In the genomic region with DNA sequence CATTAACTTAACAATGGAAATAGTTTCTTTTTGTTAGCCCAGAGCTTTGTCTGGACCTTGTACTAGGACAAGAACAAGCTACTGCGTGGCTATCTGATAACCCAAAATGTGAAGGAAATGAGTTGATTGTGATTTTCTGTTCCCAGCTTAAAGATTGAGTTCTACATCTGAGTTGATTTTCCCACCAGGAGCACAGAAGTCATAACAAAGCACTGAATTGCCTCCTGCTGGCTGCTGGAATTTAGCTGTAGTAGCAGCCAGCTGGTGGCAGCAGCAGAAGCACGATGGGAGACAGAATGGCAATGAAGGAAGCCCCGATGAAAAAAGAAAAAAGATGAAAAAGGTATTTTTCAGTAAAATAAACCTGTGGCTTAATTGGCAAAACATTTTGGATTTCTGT, we compare ENCODE assay signal across 8 mouse cellular contexts. TPM values are rescaled to one million over a fixed set of nuclear protein-coding genes. Genes with fewer than 3 reads are reported as not detected.
A peak's percentile ranks its signal among the peaks of the same experiment; 100 is the strongest.
DNase-seq lines count a peak whose midpoint lies in the region; ATAC-seq and TF ChIP-seq lines count a peak whose summit lies in the region.
"Had no signal": no experiment of that assay in that cellular context is flagged by ENCODE, and none has a peak within 500 bp of the region (broad histone marks: within the 10 kb centered on the region; RNA-seq: fewer than 3 reads in every experiment).

No protein-coding gene starts in this region.

- H3K4me1 ChIP-seq in hindbrain, embryonic 11.5 days (replicated peaks; ENCODE audit: control insufficient read depth, insufficient read depth, low read length): no peaks in the 10 kb centered on the region
- peaks cover 5% of the 10 kb centered on the region; the same call in 1 of the 2 replicates for H3K4me1 ChIP-seq in hindbrain, embryonic 16.5 days (ENCODE audit: control insufficient read depth, insufficient read depth, low read depth, low read length)
- H3K4me1 ChIP-seq in CH12.LX (ENCODE audit: control insufficient read depth in 1 of 2, insufficient read depth in 2 of 2): peaks cover 0 to 3% of the 10 kb centered on the region in 2 experiments; a peak in 1 of 4 replicates
- no peaks in the 10 kb centered on the region for H3K4me1 ChIP-seq in hindbrain, postnatal 0 days (ENCODE audit: insufficient read depth, low read length)

- no peak for TF ChIP-seq POLR2A in CH12.LX (IDR thresholded peaks at IDR 0.05; ENCODE audit: low read depth, low read length)

- peak; percentile 52 for DNase-seq in hindbrain, embryonic 11.5 days (ENCODE audit: low spot score)
- DNase-seq in CH12.LX (ENCODE audit: extremely low read depth) (peak; percentile 35), ZHBTc4 (ENCODE audit: low read depth, low spot score) (peak; percentile 88)
- peak; percentile 75 for DNase-seq in hindbrain, postnatal 0 days (ENCODE audit: low spot score)
- DNase-seq in retina, embryonic 14.5 days (ENCODE audit: low spot score): peak; percentile 65
- DNase-seq in thymus, postnatal 36 days: no peak

- WGBS in hindbrain, embryonic 11.5 days: 16% methylated on average over 3 of the region's 3 CpGs
- WGBS in hindbrain, embryonic 16.5 days: 14% methylated on average over 3 of the region's 3 CpGs
- WGBS in hindbrain, postnatal 0 days: 19% methylated on average over 3 of the region's 3 CpGs

- peaks cover 6% of the 10 kb centered on the region for H3K79me2 ChIP-seq in CH12.LX (replicated peaks; ENCODE audit: control insufficient read depth, extremely low read depth, insufficient read depth, poor library complexity, severe bottlenecking)

- H3K9ac ChIP-seq in hindbrain, embryonic 11.5 days (ENCODE audit: low read depth, low read length): no peak overlapping the region
- H3K9ac ChIP-seq in hindbrain, embryonic 16.5 days (ENCODE audit: low read depth, low read length): no peak overlapping the region
- no peak overlapping the region for H3K9ac ChIP-seq in CH12.LX (ENCODE audit: insufficient read depth, low read depth)
- H3K9ac ChIP-seq in hindbrain, postnatal 0 days (replicated peaks; ENCODE audit: low read length): no peak overlapping the region

- no peak overlapping the region for H3K4me3 ChIP-seq in hindbrain, embryonic 11.5 days (ENCODE audit: low read depth, low read length)
- no peak overlapping the region for H3K4me3 ChIP-seq in hindbrain, embryonic 16.5 days (ENCODE audit: low read length)
- no peak overlapping the region for H3K4me3 ChIP-seq in CH12.LX (replicated peaks in 1 of 3; ENCODE audit: low read depth in 2 of 3, low read length in 2 of 3, poor library complexity in 1 of 3)
- no peak overlapping the region for H3K4me3 ChIP-seq in hindbrain, postnatal 0 days (ENCODE audit: low read length)

- peak; percentile 24 for TF ChIP-seq RAD21 in CH12.LX (IDR thresholded peaks at IDR 0.05; ENCODE audit: low read depth, low read length)

- TF ChIP-seq EP300 in CH12.LX (IDR thresholded peaks at IDR 0.05; ENCODE audit: low read length): no peak

- ATAC-seq in hindbrain, embryonic 11.5 days (ENCODE audit: low FRiP score): no peak
- no peak for ATAC-seq in hindbrain, embryonic 16.5 days
- no peak for ATAC-seq in hindbrain, postnatal 0 days

- dilution Hi-C loops in CH12.LX (cut with MboI; ENCODE audit: extremely low pct_ligation_motif_present, extremely low pct_unique_long_range_greater_than_20kb, low sequenced_read_pairs): no loop called here

- H3K27ac ChIP-seq in hindbrain, embryonic 11.5 days (ENCODE audit: low read depth, low read length): no peak overlapping the region
- no peak overlapping the region for H3K27ac ChIP-seq in hindbrain, embryonic 16.5 days (ENCODE audit: low read depth, low read length)
- no peak overlapping the region for H3K27ac ChIP-seq in CH12.LX (ENCODE audit: insufficient read depth, low read depth)
- H3K27ac ChIP-seq in hindbrain, postnatal 0 days: no peak overlapping the region

- no peak overlapping the region for H3K4me2 ChIP-seq in hindbrain, embryonic 11.5 days (replicated peaks; ENCODE audit: low read depth, low read length)
- H3K4me2 ChIP-seq in hindbrain, embryonic 16.5 days (ENCODE audit: low read length): no peak overlapping the region
- H3K4me2 ChIP-seq in CH12.LX (ENCODE audit: insufficient read depth, low read depth, poor library complexity, severe bottlenecking): no peak overlapping the region
- no peak overlapping the region for H3K4me2 ChIP-seq in hindbrain, postnatal 0 days (ENCODE audit: low read depth, low read length)

- in situ Hi-C loops in CH12.LX (cut with MboI; ENCODE audit: low pct_ligation_motif_present, low pct_unique_long_range_greater_than_20kb, low sequenced_read_pairs): no loop called here

- no peaks in the 10 kb centered on the region for H3K27me3 ChIP-seq in hindbrain, embryonic 11.5 days (ENCODE audit: control insufficient read depth, insufficient read depth, low read length)
- no peaks in the 10 kb centered on the region for H3K27me3 ChIP-seq in hindbrain, embryonic 16.5 days (replicated peaks; ENCODE audit: control insufficient read depth, insufficient read depth, low read length)
- no peaks in the 10 kb centered on the region for H3K27me3 ChIP-seq in CH12.LX (replicated peaks)
- H3K27me3 ChIP-seq in hindbrain, postnatal 0 days (ENCODE audit: insufficient read depth, low read length): no peaks in the 10 kb centered on the region

- no peaks in the 10 kb centered on the region for H3K36me3 ChIP-seq in hindbrain, embryonic 11.5 days (ENCODE audit: control insufficient read depth, insufficient read depth, low read length)
- no peaks in the 10 kb centered on the region for H3K36me3 ChIP-seq in hindbrain, embryonic 16.5 days (ENCODE audit: control insufficient read depth, insufficient read depth, low read length)
- H3K36me3 ChIP-seq in CH12.LX (replicated peaks in 1 of 2; ENCODE audit: control insufficient read depth in 1 of 2, insufficient read depth in 1 of 2, low read length in 1 of 2): no peaks in the 10 kb centered on the region
- no peaks in the 10 kb centered on the region for H3K36me3 ChIP-seq in hindbrain, postnatal 0 days (ENCODE audit: insufficient read depth, low read length)

- H3K9me3 ChIP-seq in hindbrain, embryonic 11.5 days (ENCODE audit: control insufficient read depth, low read length): no peaks in the 10 kb centered on the region
- no peaks in the 10 kb centered on the region for H3K9me3 ChIP-seq in hindbrain, embryonic 16.5 days (ENCODE audit: control insufficient read depth, low read length)
- H3K9me3 ChIP-seq in CH12.LX (replicated peaks; ENCODE audit: low read length): no peaks in the 10 kb centered on the region
- no peaks in the 10 kb centered on the region for H3K9me3 ChIP-seq in hindbrain, postnatal 0 days (ENCODE audit: low read length)

- TF ChIP-seq CTCF in CH12.LX (conservative IDR thresholded peaks at IDR 0.05 in 1 of 2, IDR thresholded peaks at IDR 0.05 in 1 of 2; ENCODE audit: low read depth in 2 of 2, low read length in 2 of 2): peak in 1 of 2 experiments; percentile 70; a peak in 2 of 4 replicates
- TF ChIP-seq CTCF in hindbrain, postnatal 0 days (IDR thresholded peaks at IDR 0.05; ENCODE audit: low read depth): peak; percentile 61

TF ChIP-seq in CH12.LX, 34 proteins besides CTCF, POLR2A, EP300 and RAD21:
- TF ChIP-seq SIN3A (IDR thresholded peaks at IDR 0.05; ENCODE audit: low read length) (no peak), SMC3 (IDR thresholded peaks at IDR 0.05; ENCODE audit: low read depth, low read length) (peak; percentile 53)

RNA-seq across cellular contexts. Expression of gene Mbtps2, which starts 2.9 kb away (rescaled TPM):
- 28.0 and 28.9 TPM in 2 replicates for polyA plus RNA-seq in hindbrain, embryonic 11.5 days (2014; fragmentation: Nextera tagmentation; extraction: Ambion mirVana)
- polyA plus RNA-seq in hindbrain, embryonic 16.5 days (2015; fragmentation: Nextera tagmentation; extraction: Ambion mirVana): 25.9 and 30.1 TPM in 2 replicates
- total RNA-seq in CH12.LX (2012; rRNA removed): 5.8 and 6.0 TPM in 2 replicates
- 11.4 and 12.4 TPM in 2 replicates for total RNA-seq in CH12.LX (2014; rRNA removed)
- 24.2 and 30.2 TPM in 2 replicates for polyA plus RNA-seq in CH12.LX (2012; ENCODE audit: insufficient read length, low read depth)
- total RNA-seq in hindbrain, postnatal 0 days (2014; rRNA removed): 10.3 and 14.5 TPM in 2 replicates
- polyA plus RNA-seq in hindbrain, postnatal 0 days (2015; fragmentation: Nextera tagmentation; extraction: Ambion mirVana): 21.6 and 22.6 TPM in 2 replicates

RNA-seq across cellular contexts. Expression of gene Yy2, which starts 32.7 kb away (rescaled TPM):
- 4.2 and 4.5 TPM in 2 replicates for polyA plus RNA-seq in hindbrain, embryonic 11.5 days (2014; fragmentation: Nextera tagmentation; extraction: Ambion mirVana)
- polyA plus RNA-seq in hindbrain, embryonic 16.5 days (2015; fragmentation: Nextera tagmentation; extraction: Ambion mirVana): 1.1 and 1.5 TPM in 2 replicates
- total RNA-seq in CH12.LX (2012; rRNA removed) (1.8 TPM in 2 replicates), CH12.LX (2014; rRNA removed) (7.2 and 7.5 TPM in 2 replicates)
- 0.40 TPM in 1 of 2 replicates, not detected in the other for polyA plus RNA-seq in CH12.LX (2012; ENCODE audit: insufficient read length, low read depth)
- total RNA-seq in hindbrain, postnatal 0 days (2014; rRNA removed): 1.4 and 3.3 TPM in 2 replicates
- polyA plus RNA-seq in hindbrain, postnatal 0 days (2015; fragmentation: Nextera tagmentation; extraction: Ambion mirVana): 1.0 and 2.8 TPM in 2 replicates
- total RNA-seq: layer of hippocampus, postnatal 36 days had no signal

Comparison
In these comparisons a context has a peak if more than half of its experiments do, and no peak if none do; other contexts are left out.
1. DNase-seq: peak in hindbrain, embryonic 11.5 days (single experiment), CH12.LX (single experiment), ZHBTc4 (single experiment), hindbrain, postnatal 0 days (single experiment) and retina, embryonic 14.5 days (single experiment); none in thymus, postnatal 36 days (0 of 2).